Comparison of ENCODE assay signal across 8 mouse cellular contexts in the genomic region with DNA sequence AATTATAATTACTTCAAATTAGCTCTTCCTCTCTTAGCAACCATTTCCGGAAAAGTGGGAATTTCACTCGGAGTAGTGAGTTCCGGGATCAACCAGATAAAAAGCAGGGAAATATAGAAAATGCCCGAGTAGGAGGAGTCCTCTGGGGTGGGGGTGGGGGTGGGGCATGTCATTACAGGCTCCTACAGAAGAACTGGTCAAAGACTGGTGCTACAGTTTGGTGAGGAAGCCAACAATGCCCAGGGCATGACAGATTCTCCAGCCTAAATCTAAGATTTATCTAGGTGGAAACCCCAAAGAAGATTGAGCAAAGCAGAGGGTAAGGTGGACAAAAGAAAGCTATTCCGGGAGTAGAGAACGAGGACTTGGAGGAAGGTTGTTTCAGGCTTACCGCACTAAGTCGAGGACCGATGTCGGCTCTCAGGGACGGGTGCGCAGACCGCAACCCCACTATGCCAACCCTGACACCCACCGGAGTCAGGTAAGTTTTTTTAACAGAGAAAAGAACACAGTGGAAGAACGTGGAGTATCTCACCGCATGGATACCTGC. TPM values are rescaled to one million over a fixed set of nuclear protein-coding genes. Genes with fewer than 3 reads are reported as not detected.
DNase-seq lines count a peak whose midpoint lies in the region; ATAC-seq and TF ChIP-seq lines count a peak whose summit lies in the region.

No protein-coding gene starts in this region.

- no peaks in the 10 kb centered on the region for H3K9me3 ChIP-seq in limb, embryonic 13.5 days
- H3K9me3 ChIP-seq in stomach, embryonic 14.5 days (ENCODE audit: control insufficient read depth, low read depth, low read length): no peaks in the 10 kb centered on the region

- H3K4me1 ChIP-seq in spleen, adult 2 months (ENCODE audit: control insufficient read depth, insufficient read depth, insufficient read length): peaks cover 8% of the 10 kb centered on the region; the same call in 1 of the 2 replicates
- H3K4me1 ChIP-seq in limb, embryonic 13.5 days: peaks cover 46% of the 10 kb centered on the region
- peaks cover 19% of the 10 kb centered on the region for H3K4me1 ChIP-seq in stomach, embryonic 14.5 days (ENCODE audit: control insufficient read depth, insufficient read depth, low read length)

- peak overlapping the region; percentile 73 for H3K9ac ChIP-seq in limb, embryonic 13.5 days
- H3K9ac ChIP-seq in stomach, embryonic 14.5 days (replicated peaks; ENCODE audit: low read depth, low read length): peak overlapping the region; percentile 80

- no peak for TF ChIP-seq POLR2A in spleen, adult 2 months (IDR thresholded peaks at IDR 0.05; ENCODE audit: low read depth, low read length)

- TF ChIP-seq CTCF in spleen, adult 2 months (IDR thresholded peaks at IDR 0.05; ENCODE audit: extremely low read depth, insufficient read depth, insufficient read length, insufficient replicate concordance): no peak

- no peak for DNase-seq in spleen, adult 2 months (ENCODE audit: low read depth in 1 of 2, low spot score in 2 of 2)
- no peak for DNase-seq in spleen, postnatal 36 days (ENCODE audit: low spot score in 2 of 2)
- DNase-seq in left cerebral cortex, adult 9 months (ENCODE audit: low spot score in 2 of 2): no peak
- no peak for DNase-seq in adrenal gland, postnatal 10 days
- no peak for DNase-seq in adrenal gland, adult 2 months

- H3K27me3 ChIP-seq in spleen, adult 2 months (ENCODE audit: control insufficient read depth, insufficient read depth, low read length): no peaks in the 10 kb centered on the region
- no peaks in the 10 kb centered on the region for H3K27me3 ChIP-seq in limb, embryonic 13.5 days
- H3K27me3 ChIP-seq in stomach, embryonic 14.5 days (ENCODE audit: control insufficient read depth, insufficient read depth, low read length): no peaks in the 10 kb centered on the region

- WGBS in spleen, adult 2 months: 1% methylated on average over 16 of the region's 16 CpGs
- under 1% methylated on average over 16 of the region's 16 CpGs for WGBS in limb, embryonic 13.5 days
- 0% methylated on average over 16 of the region's 16 CpGs for WGBS in stomach, embryonic 14.5 days

- peak overlapping the region; percentile 86 for H3K4me2 ChIP-seq in limb, embryonic 13.5 days (replicated peaks)
- peak overlapping the region; percentile 78 for H3K4me2 ChIP-seq in stomach, embryonic 14.5 days (replicated peaks; ENCODE audit: low read depth, low read length)

- H3K4me3 ChIP-seq in spleen, adult 2 months (ENCODE audit: extremely low read depth, insufficient read depth, insufficient read length): peak overlapping the region; percentile 82
- peak overlapping the region; percentile 67 for H3K4me3 ChIP-seq in limb, embryonic 13.5 days
- peak overlapping the region; percentile 86 for H3K4me3 ChIP-seq in stomach, embryonic 14.5 days (ENCODE audit: low read depth, low read length)

- H3K36me3 ChIP-seq in spleen, adult 2 months (ENCODE audit: control insufficient read depth, insufficient read depth, low read length): peaks cover 18% of the 10 kb centered on the region
- peaks cover 50% of the 10 kb centered on the region for H3K36me3 ChIP-seq in limb, embryonic 13.5 days
- H3K36me3 ChIP-seq in stomach, embryonic 14.5 days (ENCODE audit: control insufficient read depth, insufficient read depth, low read length): peaks cover 43% of the 10 kb centered on the region

- peak overlapping the region; percentile 77 for H3K27ac ChIP-seq in spleen, adult 2 months (ENCODE audit: insufficient read depth, low read length)
- peak overlapping the region; percentile 59; the same call in 1 of the 2 replicates for H3K27ac ChIP-seq in limb, embryonic 13.5 days
- H3K27ac ChIP-seq in stomach, embryonic 14.5 days (ENCODE audit: low read length): peak overlapping the region; percentile 82

- ATAC-seq in erythroblast, adult 5-6 weeks (replicated peaks; ENCODE audit: low FRiP score, poor library complexity, severe bottlenecking): peak; percentile 36
- ATAC-seq in limb, embryonic 13.5 days (ENCODE audit: low FRiP score, low read depth): peak; percentile 25; the same call in 1 of the 2 replicates
- ATAC-seq in stomach, embryonic 14.5 days (ENCODE audit: insufficient number of reproducible peaks, insufficient read depth, low FRiP score, low read depth): peak; percentile 57; the same call in 1 of the 2 replicates

RNA-seq across cellular contexts. Expression of a gene that starts 0.3 kb away (rescaled TPM):
- polyA plus RNA-seq in spleen, adult 2 months (2012; rRNA removed): 34.6 and 40.5 TPM in 2 replicates
- total RNA-seq in erythroblast, adult 5-6 weeks (2015; ENCODE audit: low replicate concordance): 50.5 and 66.9 TPM in 2 replicates
- total RNA-seq in erythroblast, adult 5-6 weeks (2017; ENCODE audit: low replicate concordance): 139 and 185 TPM in 2 replicates
- 81.7 and 87.7 TPM in 2 replicates for polyA plus RNA-seq in limb, embryonic 13.5 days (2015; fragmentation: Nextera tagmentation; extraction: Ambion mirVana)
- polyA plus RNA-seq in stomach, embryonic 14.5 days (2014; fragmentation: Nextera tagmentation; extraction: Ambion mirVana): 58.0 and 60.7 TPM in 2 replicates
- 10 to 100 TPM; 50.6 to 60.8 TPM for total RNA-seq in adrenal gland, postnatal 10 days (2021)
- total RNA-seq in adrenal gland, adult 2 months (2021): 10 to 100 TPM; 50.2 to 72.7 TPM
- polyA plus RNA-seq in adrenal gland, adult 2 months (2012; rRNA removed): 11.8 and 14.7 TPM in 2 replicates

RNA-seq across cellular contexts. Expression of a gene that starts 18.1 kb away (rescaled TPM):
- polyA plus RNA-seq in spleen, adult 2 months (2012; rRNA removed): 12.0 and 15.0 TPM in 2 replicates
- 7.7 and 74.0 TPM in 2 replicates for total RNA-seq in erythroblast, adult 5-6 weeks (2015; ENCODE audit: low replicate concordance)
- total RNA-seq in erythroblast, adult 5-6 weeks (2017; ENCODE audit: low replicate concordance): 20.6 and 28.2 TPM in 2 replicates
- 48.8 and 51.8 TPM in 2 replicates for polyA plus RNA-seq in limb, embryonic 13.5 days (2015; fragmentation: Nextera tagmentation; extraction: Ambion mirVana)
- polyA plus RNA-seq in stomach, embryonic 14.5 days (2014; fragmentation: Nextera tagmentation; extraction: Ambion mirVana): 32.0 and 35.8 TPM in 2 replicates
- 10 to 100 TPM; 18.7 to 19.9 TPM for total RNA-seq in adrenal gland, postnatal 10 days (2021)
- 10 to 100 TPM; 15.3 to 25.3 TPM for total RNA-seq in adrenal gland, adult 2 months (2021)
- 24.1 and 31.9 TPM in 2 replicates for polyA plus RNA-seq in adrenal gland, adult 2 months (2012; rRNA removed)

RNA-seq across cellular contexts. Expression of a gene that starts 18.1 kb away (rescaled TPM):
- 50.0 and 69.3 TPM in 2 replicates for polyA plus RNA-seq in spleen, adult 2 months (2012; rRNA removed)
- 63.8 and 73.6 TPM in 2 replicates for total RNA-seq in erythroblast, adult 5-6 weeks (2015; ENCODE audit: low replicate concordance)
- 59.4 and 71.3 TPM in 2 replicates for total RNA-seq in erythroblast, adult 5-6 weeks (2017; ENCODE audit: low replicate concordance)
- polyA plus RNA-seq in limb, embryonic 13.5 days (2015; fragmentation: Nextera tagmentation; extraction: Ambion mirVana): 83.5 and 89.7 TPM in 2 replicates
- 75.9 and 77.7 TPM in 2 replicates for polyA plus RNA-seq in stomach, embryonic 14.5 days (2014; fragmentation: Nextera tagmentation; extraction: Ambion mirVana)
- 10 to 100 TPM; 47.0 to 50.2 TPM for total RNA-seq in adrenal gland, postnatal 10 days (2021)
- total RNA-seq in adrenal gland, adult 2 months (2021): 10 to 100 TPM; 37.9 to 45.9 TPM
- 83.4 and 97.2 TPM in 2 replicates for polyA plus RNA-seq in adrenal gland, adult 2 months (2012; rRNA removed)

RNA-seq across cellular contexts. Expression of a gene that starts 37.1 kb away (rescaled TPM):
- polyA plus RNA-seq in spleen, adult 2 months (2012; rRNA removed): 7.4 and 8.3 TPM in 2 replicates
- 0.58 and 4.0 TPM in 2 replicates for total RNA-seq in erythroblast, adult 5-6 weeks (2015; ENCODE audit: low replicate concordance)
- 6.6 and 7.5 TPM in 2 replicates for total RNA-seq in erythroblast, adult 5-6 weeks (2017; ENCODE audit: low replicate concordance)
- polyA plus RNA-seq in limb, embryonic 13.5 days (2015; fragmentation: Nextera tagmentation; extraction: Ambion mirVana): 104 and 106 TPM in 2 replicates
- polyA plus RNA-seq in stomach, embryonic 14.5 days (2014; fragmentation: Nextera tagmentation; extraction: Ambion mirVana): 72.2 and 79.1 TPM in 2 replicates
- total RNA-seq in adrenal gland, postnatal 10 days (2021): 10 to 100 TPM; 11.2 to 13.1 TPM
- total RNA-seq in adrenal gland, adult 2 months (2021): 10 to 100 TPM; 12.4 to 17.9 TPM
- polyA plus RNA-seq in adrenal gland, adult 2 months (2012; rRNA removed): 5.8 and 7.4 TPM in 2 replicates

RNA-seq across cellular contexts. Expression of a gene that starts 45.8 kb away (rescaled TPM):
- polyA plus RNA-seq in spleen, adult 2 months (2012; rRNA removed): 19.3 and 20.8 TPM in 2 replicates
- total RNA-seq in erythroblast, adult 5-6 weeks (2015; ENCODE audit: low replicate concordance): 12.3 and 18.8 TPM in 2 replicates
- 24.4 and 66.9 TPM in 2 replicates for total RNA-seq in erythroblast, adult 5-6 weeks (2017; ENCODE audit: low replicate concordance)
- 64.4 and 66.2 TPM in 2 replicates for polyA plus RNA-seq in limb, embryonic 13.5 days (2015; fragmentation: Nextera tagmentation; extraction: Ambion mirVana)
- polyA plus RNA-seq in stomach, embryonic 14.5 days (2014; fragmentation: Nextera tagmentation; extraction: Ambion mirVana): 55.4 and 55.8 TPM in 2 replicates
- total RNA-seq in adrenal gland, postnatal 10 days (2021): 100 to 1,000 TPM; 109 to 114 TPM
- total RNA-seq in adrenal gland, adult 2 months (2021): 100 to 1,000 TPM in 1 of 2 experiments, 10 to 100 TPM in 1; 63.8 to 107 TPM
- 79.1 and 102 TPM in 2 replicates for polyA plus RNA-seq in adrenal gland, adult 2 months (2012; rRNA removed)
